Mouse (Mus musculus): ENCODE measurements at regions not wholly inside any gene's neighbourhood (a gene's known extent, or its start where the extent isn't known, plus 50 kb on each side); places are given as distances from the start of the nearest gene placed in this dataset.

DNA sequence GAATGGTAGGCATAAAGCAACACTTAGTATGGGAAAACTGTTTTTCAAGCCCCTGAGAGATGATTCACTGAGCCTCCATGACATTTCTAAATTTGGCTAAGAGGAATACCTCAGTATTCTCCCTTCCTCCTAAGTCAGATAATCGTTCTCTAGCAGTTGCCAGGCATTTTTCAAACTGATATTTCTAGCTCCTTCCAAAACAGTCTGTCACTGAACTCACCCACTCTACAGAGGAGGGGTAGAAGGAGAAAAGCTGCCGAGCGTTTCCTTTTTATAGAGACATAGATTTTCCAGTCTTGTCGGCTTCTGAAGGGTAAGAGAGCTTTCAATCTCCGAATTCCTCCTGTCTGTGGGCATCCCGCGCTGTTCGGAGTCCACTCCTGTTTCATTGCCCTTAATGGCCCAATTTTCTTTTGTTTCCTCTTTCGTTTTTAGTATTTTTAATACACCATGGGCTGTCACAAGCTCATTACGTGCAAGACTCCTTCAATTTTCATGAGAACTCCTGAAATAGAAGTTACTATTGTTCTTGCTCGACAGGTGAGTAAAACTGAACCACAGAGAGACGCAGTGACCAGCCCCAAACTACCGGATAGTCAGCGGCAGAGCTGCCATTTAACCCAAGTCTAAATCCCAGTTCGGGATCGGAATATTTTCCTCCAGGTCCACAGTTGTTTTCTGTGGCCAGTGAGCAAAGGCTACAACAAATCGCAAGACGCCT, 305.8 kb upstream of the Atp2b1 start:
- no peak for TF ChIP-seq CTCF (IDR thresholded peaks at IDR 0.05; ENCODE audit: extremely low read depth, insufficient read depth, low read length)
- no peak for TF ChIP-seq POLR2A (IDR thresholded peaks at IDR 0.05; ENCODE audit: extremely low read depth, insufficient read depth, low read length)
